Mouse (Mus musculus) small intestine, adult 2 months (tissue): ENCODE data around the gene Col2a1. TPM values are rescaled to one million over a fixed set of nuclear protein-coding genes. Genes with fewer than 3 reads are reported as not detected.

Experiments used
- H3K27ac ChIP-seq: fragments of 200-500 bp; 2 replicates; pipeline ENCODE4 v1.5.1; 2012; ENCODE audit warnings: low read depth, low read length, control low read depth, inconsistent platforms; ENCODE audit not compliant: insufficient read depth
- H3K27me3 ChIP-seq: fragments of 200-500 bp; 2 replicates; pipeline ENCODE4 v1.6.1; 2012; ENCODE audit warnings: mild to moderate bottlenecking, moderate library complexity, low read length, inconsistent platforms; ENCODE audit not compliant: control insufficient read depth, insufficient read depth
- H3K36me3 ChIP-seq: fragments of 200-500 bp; 2 replicates; pipeline ENCODE4 v1.6.1; 2012; ENCODE audit warnings: mild to moderate bottlenecking, low read length, control low read depth, inconsistent platforms; ENCODE audit not compliant: control insufficient read depth, insufficient read depth
- H3K4me1 ChIP-seq: fragments of 200-500 bp; 2 replicates; pipeline ENCODE4 v1.6.1; 2012; ENCODE audit warnings: low read length, inconsistent platforms, mixed read lengths; ENCODE audit not compliant: control insufficient read depth, insufficient read depth, insufficient read length
- H3K4me3 ChIP-seq: fragments of 200-500 bp; 2 replicates; pipeline ENCODE4 v1.5.1; 2012; ENCODE audit warnings: low read depth, mild to moderate bottlenecking, control low read depth, inconsistent platforms, low read length, moderate library complexity
- CTCF ChIP-seq: fragments of 200-500 bp; IDR thresholded peaks from 2 replicates; pipeline ENCODE4 v1.5.1; 2012; ENCODE audit warnings: low read depth, mild to moderate bottlenecking, control low read depth, inconsistent platforms, low read length, moderate library complexity, mixed read lengths; ENCODE audit not compliant: insufficient replicate concordance, insufficient read length; ENCODE audit errors: extremely low read depth
- POLR2A ChIP-seq: fragments of 200-500 bp; IDR thresholded peaks from 2 replicates; pipeline ENCODE4 v1.6.1; 2012; ENCODE audit warnings: low read depth, mild to moderate bottlenecking, control low read depth, inconsistent platforms, low read length, moderate library complexity
- WGBS: fragments of 180-500 bp; shearing (Covaris S2); methylation state at CpG from one replicate; pipeline ENCODE4 v1.1.7; 2018; 5-methylcytosine and 5-hydroxymethylcytosine counted together
- polyA plus RNA-seq: library from polyadenylated mRNA; depleted of rRNA; stranded (reverse); fragments of >200 nt; gene quantifications from 2 replicates; pipeline ENCODE4 v1.2.3, GENCODE M21; 2012

Gene Col2a1
- polyA plus RNA-seq, 1 experiment: 0.03 TPM

DNA sequence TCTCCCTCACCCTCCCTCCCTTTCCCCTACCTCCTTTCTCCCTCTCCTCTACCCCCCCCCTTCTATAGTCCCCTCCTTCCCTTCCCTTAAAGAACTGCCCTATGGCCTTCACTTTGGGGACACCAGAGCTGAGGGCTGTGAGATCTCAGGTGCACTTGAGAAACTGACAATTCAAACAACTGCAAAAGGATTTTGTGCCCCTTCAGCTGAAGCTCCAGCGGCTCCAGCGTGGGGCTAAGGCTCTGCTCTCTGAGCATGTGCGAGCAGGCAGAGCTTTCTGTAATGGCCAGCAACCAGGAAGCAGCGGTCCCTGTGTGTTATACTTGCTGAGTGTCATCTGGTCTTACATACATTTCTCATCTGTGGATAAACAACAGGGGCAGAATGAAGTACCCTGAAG, 48.8 kb downstream of the Col2a1 start:
- no peak for TF ChIP-seq POLR2A
- no peak for TF ChIP-seq CTCF
- H3K4me1 ChIP-seq: peaks cover 2% of the 10 kb centered on the region
- H3K27me3 ChIP-seq: no peaks in the 10 kb centered on the region
- H3K27ac ChIP-seq: no peak overlapping the region
- WGBS: 65% methylated on average over 4 of the region's 4 CpGs
- H3K36me3 ChIP-seq: no peaks in the 10 kb centered on the region
- no peak overlapping the region for H3K4me3 ChIP-seq

DNA sequence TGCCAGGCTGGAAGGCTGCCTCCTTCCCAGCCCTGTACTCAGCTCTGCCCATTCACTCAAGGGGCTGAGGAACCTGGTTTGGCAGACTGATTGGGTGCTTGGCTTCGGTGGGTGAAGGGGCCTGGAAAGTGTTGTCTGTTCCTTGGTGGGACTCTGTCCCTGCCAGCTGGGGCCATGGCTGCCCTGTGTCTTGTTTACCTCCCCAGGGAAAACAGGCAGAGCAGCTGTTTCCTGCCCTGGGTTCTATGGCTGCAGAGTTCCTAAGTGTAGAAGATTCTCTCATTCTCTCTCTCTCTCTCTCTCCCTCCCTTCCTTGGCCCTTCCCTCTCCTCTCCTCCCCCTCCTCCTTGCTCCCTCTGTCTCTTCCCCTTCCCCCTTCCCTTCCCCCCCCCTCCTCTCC, 49.2 kb downstream of the Col2a1 start:
- H3K4me1 ChIP-seq: peaks cover 2% of the 10 kb centered on the region
- no peak for TF ChIP-seq POLR2A
- no peak for TF ChIP-seq CTCF
- no peak overlapping the region for H3K4me3 ChIP-seq
- H3K27me3 ChIP-seq: no peaks in the 10 kb centered on the region
- H3K27ac ChIP-seq: no peak overlapping the region
- 76% methylated on average over 1 of the region's 1 CpGs for WGBS
- no peaks in the 10 kb centered on the region for H3K36me3 ChIP-seq

DNA sequence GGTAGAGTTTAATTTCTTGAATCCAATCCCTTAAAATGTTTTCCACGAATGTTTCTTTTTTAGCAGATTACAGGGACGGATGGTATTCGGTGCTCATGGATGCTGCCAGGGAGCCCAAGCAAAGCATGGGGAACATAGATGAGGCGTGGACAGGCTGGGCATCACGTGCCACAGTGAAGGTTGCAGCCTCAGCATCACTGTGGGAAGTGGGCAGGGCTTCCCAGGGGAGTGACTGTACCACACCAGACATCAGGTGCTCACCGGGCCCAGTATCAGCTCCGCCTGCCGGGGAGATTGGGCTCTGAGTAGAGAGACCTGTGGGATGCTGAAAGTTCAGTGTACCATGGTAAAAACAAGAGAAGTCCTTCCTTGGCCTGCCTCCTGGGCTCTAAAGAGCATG, 49.8 kb downstream of the Col2a1 start:
- no peaks in the 10 kb centered on the region for H3K36me3 ChIP-seq
- TF ChIP-seq CTCF (no peak), POLR2A (no peak)
- no peak overlapping the region for H3K4me3 ChIP-seq
- peaks cover 2% of the 10 kb centered on the region for H3K4me1 ChIP-seq
- H3K27ac ChIP-seq: no peak overlapping the region
- WGBS: 64% methylated on average over 8 of the region's 8 CpGs
- no peaks in the 10 kb centered on the region for H3K27me3 ChIP-seq

DNA sequence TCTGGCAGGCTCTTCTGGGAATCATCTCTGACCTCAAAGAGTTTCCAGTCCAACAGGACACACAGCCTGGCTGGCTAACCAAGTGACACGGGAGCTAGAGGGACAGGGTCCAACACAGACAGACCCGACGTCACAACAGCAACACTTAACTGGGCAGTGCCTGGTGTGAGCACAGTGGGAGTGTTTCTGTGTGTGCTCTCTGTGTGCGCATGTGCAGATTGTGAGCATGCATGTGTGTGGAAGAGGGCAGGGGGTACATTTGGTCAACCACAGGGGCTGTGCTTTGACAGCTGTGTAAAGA, 51.7 kb downstream of the Col2a1 start:
- H3K27ac ChIP-seq: no peak overlapping the region
- no peak for TF ChIP-seq POLR2A
- TF ChIP-seq CTCF: no peak
- no peaks in the 10 kb centered on the region for H3K36me3 ChIP-seq
- H3K27me3 ChIP-seq: no peaks in the 10 kb centered on the region
- H3K4me1 ChIP-seq: peaks cover 4% of the 10 kb centered on the region
- 51% methylated on average over 4 of the region's 4 CpGs for WGBS
- H3K4me3 ChIP-seq: no peak overlapping the region

DNA sequence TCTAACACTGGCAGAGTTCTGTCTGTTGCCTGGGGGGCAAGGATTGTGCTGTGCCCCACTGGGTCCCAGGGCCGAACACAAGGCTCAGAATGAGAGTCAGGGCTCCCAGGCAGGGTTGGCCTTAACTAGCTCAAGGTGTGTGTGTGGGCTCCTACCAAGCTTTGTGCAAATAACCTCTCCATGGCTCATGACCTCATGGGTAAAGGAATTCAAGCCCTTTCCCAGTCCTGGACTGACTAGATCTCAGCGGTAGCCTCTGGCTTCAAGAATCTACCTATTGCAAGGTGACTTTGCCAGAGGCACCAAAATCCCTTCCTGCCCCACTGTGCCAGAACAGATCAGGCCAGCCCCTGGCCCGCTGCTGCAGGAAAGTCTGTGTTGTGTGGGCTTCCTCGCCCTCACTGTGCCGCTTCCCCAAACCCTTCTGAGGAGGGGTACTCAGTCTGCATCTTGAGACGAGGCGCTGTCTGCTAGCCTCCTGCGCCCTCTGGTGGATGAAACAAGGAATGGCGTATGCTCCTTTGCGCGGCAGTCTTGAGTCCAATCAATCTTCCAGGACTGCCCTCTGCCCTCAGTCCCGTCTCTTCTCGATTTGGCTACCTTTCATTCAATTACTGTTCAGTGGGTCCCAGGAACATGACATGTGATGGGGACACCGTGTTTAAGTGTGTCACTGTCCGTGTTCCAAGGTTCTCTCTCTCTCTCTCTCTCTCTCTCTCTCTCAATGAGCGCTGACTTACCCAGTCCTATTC, 52.2 kb downstream of the Col2a1 start:
- H3K27me3 ChIP-seq: no peaks in the 10 kb centered on the region
- 14% methylated on average over 16 of the region's 16 CpGs for WGBS
- TF ChIP-seq CTCF (peak; percentile 97), POLR2A (no peak)
- H3K4me3 ChIP-seq: no peak overlapping the region
- peaks cover 4% of the 10 kb centered on the region for H3K4me1 ChIP-seq
- H3K36me3 ChIP-seq: no peaks in the 10 kb centered on the region
- no peak overlapping the region for H3K27ac ChIP-seq

DNA sequence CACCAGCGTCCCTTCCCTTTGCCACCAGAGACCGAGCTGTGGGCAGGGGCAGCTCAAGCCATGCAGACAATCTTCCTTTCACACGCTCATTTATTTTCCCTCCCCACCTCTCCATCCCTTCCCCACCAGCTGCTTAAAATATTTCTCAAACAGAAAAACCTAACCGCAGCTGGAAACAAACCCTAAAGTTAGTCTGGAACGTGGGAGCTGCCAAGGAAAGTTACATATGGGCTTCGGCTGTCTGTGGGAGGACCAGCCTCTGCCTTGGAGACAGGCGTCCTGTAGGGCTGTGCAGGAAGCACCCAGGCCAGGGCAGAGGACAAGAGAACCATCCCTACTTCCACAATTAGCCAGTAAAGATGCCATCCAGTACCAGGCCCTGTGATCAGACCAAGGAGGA, 54.3 kb downstream of the Col2a1 start:
- TF ChIP-seq CTCF: no peak
- TF ChIP-seq POLR2A: no peak
- no peak overlapping the region for H3K4me3 ChIP-seq
- H3K27ac ChIP-seq: no peak overlapping the region
- H3K27me3 ChIP-seq: no peaks in the 10 kb centered on the region
- no peaks in the 10 kb centered on the region for H3K36me3 ChIP-seq
- 77% methylated on average over 7 of the region's 7 CpGs for WGBS
- H3K4me1 ChIP-seq: peaks cover 14% of the 10 kb centered on the region

DNA sequence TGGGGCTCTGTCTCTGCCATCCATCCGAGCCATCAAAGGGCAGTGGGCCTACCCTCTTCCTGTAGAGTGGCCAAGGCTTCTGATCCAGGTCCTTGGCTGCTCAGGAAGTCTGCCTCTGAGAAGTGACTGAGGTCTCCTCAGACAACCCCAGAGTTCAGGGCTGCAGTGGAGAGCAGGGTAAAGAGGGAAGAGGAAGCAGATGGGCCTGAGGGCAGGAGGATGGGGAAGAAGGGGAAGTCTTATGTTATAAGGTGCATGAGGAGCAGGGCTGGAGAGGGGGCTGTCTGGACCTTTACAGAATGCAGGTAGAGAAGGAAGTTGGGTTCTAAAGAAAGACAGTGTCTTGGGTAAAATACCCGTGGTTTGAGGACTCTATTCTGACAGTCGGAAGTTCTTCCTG, 54.8 kb downstream of the Col2a1 start:
- H3K27me3 ChIP-seq: no peaks in the 10 kb centered on the region
- TF ChIP-seq POLR2A: no peak
- no peak for TF ChIP-seq CTCF
- H3K27ac ChIP-seq: no peak overlapping the region
- WGBS: 73% methylated on average over 3 of the region's 3 CpGs
- peaks cover 18% of the 10 kb centered on the region for H3K4me1 ChIP-seq
- H3K4me3 ChIP-seq: no peak overlapping the region
- H3K36me3 ChIP-seq: no peaks in the 10 kb centered on the region
